Mouse (Mus musculus): ENCODE results near the gene Hlx. TPM values are rescaled to one million over a fixed set of nuclear protein-coding genes. Genes with fewer than 3 reads are reported as not detected.

The Hlx gene
- polyA plus RNA-seq, 1 experiment from 2014 or later, result 2.6 TPM

DNA sequence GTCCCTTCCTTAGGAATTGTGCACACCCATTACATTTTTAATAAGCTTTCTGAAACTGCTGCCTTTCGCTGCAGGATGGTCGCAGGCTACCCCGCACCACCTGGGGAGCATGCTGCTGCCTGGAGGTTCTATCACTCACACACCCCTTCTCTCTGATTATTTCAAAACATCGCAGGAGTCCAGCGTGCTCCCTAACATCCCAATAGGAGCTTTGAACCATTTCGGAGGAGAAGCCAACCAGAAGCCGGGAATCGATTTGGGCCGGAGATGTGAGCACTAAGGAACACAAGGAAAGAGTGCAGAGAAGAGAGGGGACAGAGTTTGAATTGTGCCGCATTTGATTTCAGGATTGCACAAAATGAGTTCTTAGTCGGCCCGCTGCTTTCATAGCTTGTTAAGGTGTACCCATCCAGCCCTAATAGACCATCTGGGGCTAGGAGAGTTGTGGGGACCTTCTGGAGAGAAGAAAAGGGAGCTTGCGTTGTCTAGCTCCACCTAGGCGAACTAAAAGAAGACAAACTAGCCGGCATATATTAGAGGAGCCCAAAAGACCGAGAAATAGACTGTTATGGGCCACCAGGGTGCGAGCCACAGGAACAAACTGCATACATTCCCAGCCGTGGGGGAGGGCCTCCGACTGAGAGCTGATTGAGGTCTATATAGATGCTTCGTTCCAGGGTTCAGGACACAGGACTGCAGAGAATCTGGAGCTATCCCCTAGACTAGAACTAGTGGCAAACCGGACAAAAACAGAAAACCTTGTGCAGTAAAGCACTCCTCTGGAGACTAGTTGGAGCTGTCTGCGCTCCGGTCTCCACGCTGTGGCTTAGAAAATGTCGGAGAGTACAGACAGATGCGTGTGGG is 12.0 kb downstream of the Hlx start:
- ATAC-seq (ENCODE audit: low FRiP score), result no peak
- WGBS, result 1% methylated on average over 26 of the region's 26 CpGs
- H3K27me3 ChIP-seq (replicated peaks), result peaks cover 95% of the 10 kb centered on the region

GRCm38 (mm10) chr1:184718261-184719120 is 13.9 kb downstream of the Hlx start:
- Histone ChIP-seq H3K9ac (replicated peaks) (no peak overlapping the region), H3K27me3 (replicated peaks) (peaks cover 95% of the 10 kb centered on the region), H3K27ac (replicated peaks) (no peak overlapping the region), H3K9me3 (replicated peaks) (no peaks in the 10 kb centered on the region), H3K4me2 (peak overlapping the region; percentile 31), H3K4me3 (replicated peaks) (0 out of 2 replicates have a peak overlapping the region, but pooled peaks have one; percentile 12), H3K4me1 (peaks cover 10% of the 10 kb centered on the region; the same call in 1 of the 2 replicates), H3K36me3 (no peaks in the 10 kb centered on the region)
- WGBS, result under 1% methylated on average over 41 of the region's 41 CpGs
- no peak for ATAC-seq (ENCODE audit: low FRiP score)

More for the DNA sequence above, 12.0 kb downstream of the Hlx start:
- Histone ChIP-seq H3K4me1 (peaks cover 10% of the 10 kb centered on the region; the same call in 1 of the 2 replicates), H3K9me3 (replicated peaks) (no peaks in the 10 kb centered on the region), H3K4me3 (replicated peaks) (no peak overlapping the region), H3K4me2 (no peak overlapping the region), H3K27ac (replicated peaks) (no peak overlapping the region), H3K9ac (replicated peaks) (no peak overlapping the region), H3K36me3 (no peaks in the 10 kb centered on the region)

DNA sequence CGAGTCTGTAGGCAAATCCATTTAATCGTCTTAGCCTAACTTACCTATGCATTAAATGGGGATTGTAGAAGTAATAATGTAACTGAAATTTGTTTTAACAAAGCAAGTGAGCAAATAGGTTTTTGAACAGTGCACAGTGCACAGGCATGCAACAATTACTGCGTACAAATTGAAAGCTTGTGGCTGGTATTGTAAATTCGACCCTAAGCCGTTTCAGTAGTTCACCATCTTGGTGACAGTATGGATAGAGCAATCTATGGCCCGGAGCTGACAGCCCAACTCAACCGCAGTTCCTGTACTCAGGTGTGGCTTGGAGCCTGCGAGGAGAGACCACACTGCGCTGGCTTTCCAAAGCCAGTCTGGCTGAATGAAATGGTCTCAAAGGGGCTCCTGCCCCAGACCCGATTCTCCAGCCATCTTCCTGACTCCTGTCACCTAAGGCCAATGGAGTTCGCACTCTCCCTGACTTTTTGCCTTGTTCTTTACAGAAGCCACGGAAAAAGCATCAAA is 14.7 kb downstream of the Hlx start:
- peaks cover 10% of the 10 kb centered on the region; the same call in 1 of the 2 replicates for H3K4me1 ChIP-seq
- H3K27ac ChIP-seq (replicated peaks), result no peak overlapping the region
- H3K27me3 ChIP-seq (replicated peaks), result peaks cover 95% of the 10 kb centered on the region
- H3K4me3 ChIP-seq (replicated peaks), result no peak overlapping the region
- WGBS, result 5% methylated on average over 12 of the region's 12 CpGs
- no peaks in the 10 kb centered on the region for H3K9me3 ChIP-seq (replicated peaks)
- ATAC-seq (ENCODE audit: low FRiP score), result no peak
- no peak overlapping the region for H3K4me2 ChIP-seq
- H3K36me3 ChIP-seq, result no peaks in the 10 kb centered on the region
- H3K9ac ChIP-seq (replicated peaks), result no peak overlapping the region

DNA sequence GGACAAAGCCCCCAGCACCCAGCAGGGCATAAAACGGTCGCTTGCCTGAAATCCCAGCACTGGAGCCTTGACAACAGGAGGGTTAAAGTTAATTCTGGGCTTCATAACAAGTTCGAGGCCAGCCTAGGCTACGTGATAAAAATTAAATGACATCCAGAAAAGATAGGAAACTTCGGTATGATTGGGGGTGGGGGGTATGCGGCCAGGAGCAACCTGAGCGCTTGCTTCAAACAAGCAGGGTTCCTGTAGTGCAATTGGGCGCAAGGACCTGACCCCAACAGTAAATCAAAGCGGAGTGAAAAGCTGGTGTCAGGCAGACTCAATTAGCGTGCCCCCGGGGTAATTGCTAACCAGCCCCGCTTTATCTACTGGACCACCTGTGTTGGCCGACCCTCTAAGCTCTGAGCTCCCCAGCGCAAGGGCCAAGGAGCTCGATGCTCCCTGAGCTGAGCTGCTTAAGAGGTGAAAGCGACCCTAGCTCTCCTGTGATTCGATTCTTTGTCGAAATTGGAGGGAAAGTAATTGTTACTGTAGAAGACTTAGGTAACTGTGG is 15.3 kb downstream of the Hlx start:
- H3K4me1 ChIP-seq, result peaks cover 10% of the 10 kb centered on the region; the same call in 1 of the 2 replicates
- no peaks in the 10 kb centered on the region for H3K9me3 ChIP-seq (replicated peaks)
- H3K9ac ChIP-seq (replicated peaks), result no peak overlapping the region
- H3K4me3 ChIP-seq (replicated peaks), result no peak overlapping the region
- no peak for ATAC-seq (ENCODE audit: low FRiP score)
- H3K36me3 ChIP-seq, result no peaks in the 10 kb centered on the region
- peaks cover 94% of the 10 kb centered on the region for H3K27me3 ChIP-seq (replicated peaks)
- no peak overlapping the region for H3K27ac ChIP-seq (replicated peaks)
- no peak overlapping the region for H3K4me2 ChIP-seq
- WGBS, result 1% methylated on average over 18 of the region's 18 CpGs

GRCm38 (mm10) chr1:184716117-184716516 is 16.3 kb downstream of the Hlx start:
- no peak overlapping the region for H3K4me3 ChIP-seq (replicated peaks)
- H3K9ac ChIP-seq (replicated peaks), result no peak overlapping the region
- H3K27me3 ChIP-seq (replicated peaks), result peaks cover 89% of the 10 kb centered on the region
- no peak overlapping the region for H3K27ac ChIP-seq (replicated peaks)
- WGBS, result 3% methylated on average over 6 of the region's 6 CpGs
- peaks cover 10% of the 10 kb centered on the region; the same call in 1 of the 2 replicates for H3K4me1 ChIP-seq
- no peaks in the 10 kb centered on the region for H3K36me3 ChIP-seq
- H3K4me2 ChIP-seq, result no peak overlapping the region
- ATAC-seq (ENCODE audit: low FRiP score), result no peak
- no peaks in the 10 kb centered on the region for H3K9me3 ChIP-seq (replicated peaks)

- ATAC-seq (ENCODE audit: low FRiP score), result no peak
- WGBS, result 23% methylated on average over 6 of the region's 6 CpGs
- Histone ChIP-seq H3K27me3 (replicated peaks) (peaks cover 84% of the 10 kb centered on the region), H3K4me3 (replicated peaks) (no peak overlapping the region), H3K27ac (replicated peaks) (no peak overlapping the region), H3K4me1 (peaks cover 10% of the 10 kb centered on the region; the same call in 1 of the 2 replicates), H3K9me3 (replicated peaks) (no peaks in the 10 kb centered on the region), H3K4me2 (no peak overlapping the region), H3K9ac (replicated peaks) (no peak overlapping the region), H3K36me3 (no peaks in the 10 kb centered on the region)
These were observed 16.7 kb downstream of the Hlx start for GRCm38 (mm10) chr1:184715693-184716092.

GRCm38 (mm10) chr1:184714515-184714914 is 17.9 kb downstream of the Hlx start:
- peaks cover 10% of the 10 kb centered on the region; the same call in 1 of the 2 replicates for H3K4me1 ChIP-seq
- no peak overlapping the region for H3K9ac ChIP-seq (replicated peaks)
- H3K36me3 ChIP-seq, result no peaks in the 10 kb centered on the region
- WGBS, result 28% methylated on average over 3 of the region's 3 CpGs
- ATAC-seq (ENCODE audit: low FRiP score), result no peak
- H3K4me3 ChIP-seq (replicated peaks), result no peak overlapping the region
- no peak overlapping the region for H3K27ac ChIP-seq (replicated peaks)
- H3K9me3 ChIP-seq (replicated peaks), result no peaks in the 10 kb centered on the region
- peaks cover 76% of the 10 kb centered on the region for H3K27me3 ChIP-seq (replicated peaks)
- H3K4me2 ChIP-seq, result no peak overlapping the region

DNA sequence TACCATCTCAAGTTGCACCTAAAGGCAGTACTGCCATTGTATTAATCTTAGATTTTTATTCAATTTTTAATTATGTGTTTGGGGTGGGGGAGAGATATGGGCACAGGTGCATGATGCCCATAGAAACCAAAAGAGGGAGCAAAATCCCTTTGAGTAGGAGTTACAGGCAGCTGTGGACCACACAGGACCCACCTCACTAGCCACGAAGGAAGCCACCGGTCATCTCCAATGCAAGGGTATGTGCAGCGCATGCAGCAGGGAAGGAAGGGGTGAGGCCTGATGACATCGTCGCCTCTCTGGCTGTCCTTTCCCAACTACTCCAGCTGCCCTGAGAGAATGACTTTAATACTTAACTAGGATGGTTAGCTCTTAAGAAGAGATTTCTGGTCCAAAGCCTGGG is 18.7 kb downstream of the Hlx start:
- H3K27ac ChIP-seq (replicated peaks), result no peak overlapping the region
- H3K4me1 ChIP-seq, result peaks cover 14% of the 10 kb centered on the region
- no peak overlapping the region for H3K4me3 ChIP-seq (replicated peaks)
- no peaks in the 10 kb centered on the region for H3K36me3 ChIP-seq
- H3K4me2 ChIP-seq, result no peak overlapping the region
- no peak for ATAC-seq (ENCODE audit: low FRiP score)
- 69% methylated on average over 5 of the region's 5 CpGs for WGBS
- H3K27me3 ChIP-seq (replicated peaks), result peaks cover 73% of the 10 kb centered on the region
- H3K9me3 ChIP-seq (replicated peaks), result no peaks in the 10 kb centered on the region
- H3K9ac ChIP-seq (replicated peaks), result no peak overlapping the region

- Histone ChIP-seq H3K4me2 (no peak overlapping the region), H3K36me3 (no peaks in the 10 kb centered on the region), H3K9me3 (replicated peaks) (no peaks in the 10 kb centered on the region), H3K27me3 (replicated peaks) (peaks cover 23% of the 10 kb centered on the region), H3K9ac (replicated peaks) (no peak overlapping the region), H3K27ac (replicated peaks) (no peak overlapping the region), H3K4me1 (peaks cover 14% of the 10 kb centered on the region), H3K4me3 (replicated peaks) (no peak overlapping the region)
- ATAC-seq (ENCODE audit: low FRiP score), result no peak
- WGBS, result 57% methylated on average over 4 of the region's 4 CpGs
These were observed 24.7 kb downstream of the Hlx start for GRCm38 (mm10) chr1:184707532-184708248.

GRCm38 (mm10) chr1:184704901-184705300 is 27.5 kb downstream of the Hlx start:
- H3K4me3 ChIP-seq (replicated peaks), result no peak overlapping the region
- H3K27ac ChIP-seq (replicated peaks), result no peak overlapping the region
- peaks cover 14% of the 10 kb centered on the region for H3K27me3 ChIP-seq (replicated peaks)
- H3K9me3 ChIP-seq (replicated peaks), result no peaks in the 10 kb centered on the region
- no peak for ATAC-seq (ENCODE audit: low FRiP score)
- WGBS, result 42% methylated on average over 3 of the region's 3 CpGs
- H3K9ac ChIP-seq (replicated peaks), result no peak overlapping the region
- H3K36me3 ChIP-seq, result no peaks in the 10 kb centered on the region
- peaks cover 14% of the 10 kb centered on the region for H3K4me1 ChIP-seq
- H3K4me2 ChIP-seq, result no peak overlapping the region

DNA sequence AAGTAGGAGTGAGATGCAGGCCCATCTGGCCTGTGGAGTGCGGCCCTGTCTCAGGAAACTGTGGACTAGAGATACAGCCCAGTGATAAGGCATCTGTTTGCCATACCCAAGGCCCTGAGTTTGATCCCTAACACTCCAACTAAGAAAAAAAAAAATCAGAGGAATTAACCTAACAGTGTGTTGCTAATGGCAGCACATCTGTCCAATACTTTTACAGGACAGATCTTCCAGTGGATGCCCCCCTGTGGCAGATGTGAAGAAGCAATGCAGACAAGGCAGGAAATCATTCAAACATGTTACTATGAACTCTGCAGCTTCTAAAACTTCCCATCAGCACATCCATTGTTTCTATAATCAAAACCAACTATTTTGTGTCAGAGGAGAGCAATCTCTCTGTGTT is 33.1 kb downstream of the Hlx start:
- no peak overlapping the region for H3K4me2 ChIP-seq
- H3K27me3 ChIP-seq (replicated peaks), result no peaks in the 10 kb centered on the region
- H3K4me3 ChIP-seq (replicated peaks), result no peak overlapping the region
- ATAC-seq (ENCODE audit: low FRiP score), result no peak
- H3K4me1 ChIP-seq, result no peaks in the 10 kb centered on the region
- no peak overlapping the region for H3K27ac ChIP-seq (replicated peaks)
- 82% methylated on average over 1 of the region's 1 CpGs for WGBS
- H3K9ac ChIP-seq (replicated peaks), result no peak overlapping the region
- H3K36me3 ChIP-seq, result no peaks in the 10 kb centered on the region
- H3K9me3 ChIP-seq (replicated peaks), result no peaks in the 10 kb centered on the region

Data from neural tube, embryonic 15.5 days (tissue).